Mouse (Mus musculus): Measurements from ENCODE around the gene Boc. TPM values are rescaled to one million over a fixed set of nuclear protein-coding genes. Genes with fewer than 3 reads are reported as not detected.
A peak's percentile ranks its signal among the peaks of the same experiment; 100 is the strongest.

Gene Boc
- polyA plus RNA-seq, 2 experiments, result 0.15 to 0.27 TPM

GRCm38 (mm10) chr16:44485691-44486090, 73.0 kb downstream of the Boc start:
- no peak overlapping the region for H3K27ac ChIP-seq
- ATAC-seq (ENCODE audit: insufficient read depth) (no peak), DNase-seq (ENCODE audit: low read depth in 3 of 3, low spot score in 3 of 3) (no peak)
- no peak overlapping the region for H3K4me2 ChIP-seq (ENCODE audit: low read depth)
- WGBS (ENCODE audit: insufficient replicate concordance), result 71% methylated on average over 8 of the region's 8 CpGs
- H3K27me3 ChIP-seq (ENCODE audit: control insufficient read depth, insufficient read depth, low read length), result no peaks in the 10 kb centered on the region
- no peaks in the 10 kb centered on the region for H3K9me3 ChIP-seq (ENCODE audit: control insufficient read depth, low read length)
- H3K4me3 ChIP-seq (ENCODE audit: insufficient read depth in 1 of 2, low read depth in 2 of 2, low read length in 2 of 2), result no peak overlapping the region
- no peak for TF ChIP-seq CTCF (IDR thresholded peaks at IDR 0.05; ENCODE audit: low read depth)
- no peak for TF ChIP-seq EP300 (IDR thresholded peaks at IDR 0.05; ENCODE audit: low read depth)
- H3K9ac ChIP-seq (replicated peaks), result no peak overlapping the region
- H3K4me1 ChIP-seq (replicated peaks; ENCODE audit: control insufficient read depth in 2 of 2, insufficient read depth in 2 of 2, low read length in 1 of 2), result no peaks in the 10 kb centered on the region
- H3K36me3 ChIP-seq (replicated peaks; ENCODE audit: control insufficient read depth, insufficient read depth, low read depth), result no peaks in the 10 kb centered on the region

- ATAC-seq (ENCODE audit: insufficient read depth) (no peak), DNase-seq (ENCODE audit: low read depth in 3 of 3, low spot score in 3 of 3) (no peak)
- Histone ChIP-seq H3K27me3 (ENCODE audit: control insufficient read depth, insufficient read depth, low read length) (no peaks in the 10 kb centered on the region), H3K4me2 (ENCODE audit: low read depth) (no peak overlapping the region), H3K9ac (replicated peaks) (no peak overlapping the region), H3K4me3 (ENCODE audit: insufficient read depth in 1 of 2, low read depth in 2 of 2, low read length in 2 of 2) (no peak overlapping the region), H3K36me3 (replicated peaks; ENCODE audit: control insufficient read depth, insufficient read depth, low read depth) (no peaks in the 10 kb centered on the region), H3K27ac (no peak overlapping the region), H3K4me1 (replicated peaks; ENCODE audit: control insufficient read depth in 2 of 2, insufficient read depth in 2 of 2, low read length in 1 of 2) (no peaks in the 10 kb centered on the region), H3K9me3 (ENCODE audit: control insufficient read depth, low read length) (no peaks in the 10 kb centered on the region)
- no peak for TF ChIP-seq EP300 (IDR thresholded peaks at IDR 0.05; ENCODE audit: low read depth)
- TF ChIP-seq CTCF (IDR thresholded peaks at IDR 0.05; ENCODE audit: low read depth), result no peak
- WGBS (ENCODE audit: insufficient replicate concordance), result 44% methylated on average over 10 of the region's 10 CpGs
Measured at GRCm38 (mm10) chr16:44484831-44485230, 73.9 kb downstream of the Boc start.

GRCm38 (mm10) chr16:44484079-44484478, 74.6 kb downstream of the Boc start:
- 7% methylated on average over 7 of the region's 7 CpGs for WGBS (ENCODE audit: insufficient replicate concordance)
- ATAC-seq (ENCODE audit: insufficient read depth) (no peak), DNase-seq (ENCODE audit: low read depth in 3 of 3, low spot score in 3 of 3) (peak in 1 of 3 experiments; percentile 10)
- no peaks in the 10 kb centered on the region for H3K27me3 ChIP-seq (ENCODE audit: control insufficient read depth, insufficient read depth, low read length)
- H3K9me3 ChIP-seq (ENCODE audit: control insufficient read depth, low read length), result no peaks in the 10 kb centered on the region
- H3K27ac ChIP-seq, result no peak overlapping the region
- H3K36me3 ChIP-seq (replicated peaks; ENCODE audit: control insufficient read depth, insufficient read depth, low read depth), result no peaks in the 10 kb centered on the region
- H3K4me2 ChIP-seq (ENCODE audit: low read depth), result no peak overlapping the region
- no peak overlapping the region for H3K4me3 ChIP-seq (ENCODE audit: insufficient read depth in 1 of 2, low read depth in 2 of 2, low read length in 2 of 2)
- H3K4me1 ChIP-seq (replicated peaks; ENCODE audit: control insufficient read depth in 2 of 2, insufficient read depth in 2 of 2, low read length in 1 of 2), result no peaks in the 10 kb centered on the region
- TF ChIP-seq CTCF (IDR thresholded peaks at IDR 0.05; ENCODE audit: low read depth), result peak; percentile 90
- no peak for TF ChIP-seq EP300 (IDR thresholded peaks at IDR 0.05; ENCODE audit: low read depth)
- H3K9ac ChIP-seq (replicated peaks), result no peak overlapping the region

DNA sequence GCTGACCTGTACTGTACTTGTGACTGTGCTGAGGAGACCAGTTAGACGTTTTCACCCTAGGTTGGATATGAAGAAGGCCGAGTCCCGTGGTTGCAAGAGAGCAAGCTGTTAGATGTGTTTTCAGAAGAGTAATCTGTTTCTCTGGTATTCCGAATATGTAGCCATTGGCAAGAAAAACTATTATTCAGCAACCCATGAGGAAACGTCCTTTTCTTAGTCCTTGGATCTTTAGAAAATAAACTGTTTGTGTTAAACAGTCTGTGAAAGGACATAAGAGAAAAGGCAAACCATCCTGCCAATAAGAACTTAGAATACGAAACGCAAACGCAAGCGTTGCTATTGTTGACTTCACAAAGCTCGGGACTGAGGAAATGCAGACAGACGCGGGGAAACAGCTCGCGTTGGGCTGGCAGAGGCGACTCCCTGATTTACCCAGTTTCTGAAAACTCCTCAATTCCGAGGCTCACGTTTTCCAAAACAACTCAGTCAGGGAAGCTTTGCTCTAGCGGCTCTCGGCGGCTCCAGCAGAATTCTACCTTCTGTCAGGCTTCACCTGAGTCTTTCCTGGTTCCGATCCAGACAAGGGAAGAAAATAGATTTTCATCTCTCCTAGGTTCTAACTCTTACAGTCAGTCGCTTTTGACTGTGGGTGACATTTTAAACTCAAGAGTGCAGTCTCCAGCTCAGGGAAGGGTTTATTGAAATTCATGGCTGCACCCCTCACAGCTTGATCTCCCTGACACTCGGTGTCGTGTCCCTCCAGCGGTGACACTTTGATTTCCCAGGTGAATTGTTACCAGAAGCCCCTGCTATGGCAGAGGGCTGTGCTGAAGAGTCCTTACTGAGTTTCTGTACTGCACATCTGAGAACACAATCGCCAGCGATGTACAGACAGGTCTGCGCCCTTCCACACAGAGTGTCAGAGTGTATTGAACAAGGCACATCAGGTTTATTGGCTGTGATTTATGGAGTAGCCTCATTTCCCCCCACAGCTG, 76.8 kb downstream of the Boc start:
- no peak overlapping the region for H3K9ac ChIP-seq (replicated peaks)
- no peaks in the 10 kb centered on the region for H3K36me3 ChIP-seq (replicated peaks; ENCODE audit: control insufficient read depth, insufficient read depth, low read depth)
- TF ChIP-seq CTCF (IDR thresholded peaks at IDR 0.05; ENCODE audit: low read depth), result no peak
- no peak for TF ChIP-seq EP300 (IDR thresholded peaks at IDR 0.05; ENCODE audit: low read depth)
- H3K4me1 ChIP-seq (replicated peaks; ENCODE audit: control insufficient read depth in 2 of 2, insufficient read depth in 2 of 2, low read length in 1 of 2), result no peaks in the 10 kb centered on the region
- no peak overlapping the region for H3K4me2 ChIP-seq (ENCODE audit: low read depth)
- no peak for DNase-seq (ENCODE audit: low read depth in 3 of 3, low spot score in 3 of 3)
- 41% methylated on average over 28 of the region's 28 CpGs for WGBS (ENCODE audit: insufficient replicate concordance)
- H3K9me3 ChIP-seq (ENCODE audit: control insufficient read depth, low read length), result no peaks in the 10 kb centered on the region
- H3K4me3 ChIP-seq (ENCODE audit: insufficient read depth in 1 of 2, low read depth in 2 of 2, low read length in 2 of 2), result no peak overlapping the region
- H3K27me3 ChIP-seq (ENCODE audit: control insufficient read depth, insufficient read depth, low read length), result no peaks in the 10 kb centered on the region
- H3K27ac ChIP-seq, result no peak overlapping the region
- no peak for ATAC-seq (ENCODE audit: insufficient read depth)

DNA sequence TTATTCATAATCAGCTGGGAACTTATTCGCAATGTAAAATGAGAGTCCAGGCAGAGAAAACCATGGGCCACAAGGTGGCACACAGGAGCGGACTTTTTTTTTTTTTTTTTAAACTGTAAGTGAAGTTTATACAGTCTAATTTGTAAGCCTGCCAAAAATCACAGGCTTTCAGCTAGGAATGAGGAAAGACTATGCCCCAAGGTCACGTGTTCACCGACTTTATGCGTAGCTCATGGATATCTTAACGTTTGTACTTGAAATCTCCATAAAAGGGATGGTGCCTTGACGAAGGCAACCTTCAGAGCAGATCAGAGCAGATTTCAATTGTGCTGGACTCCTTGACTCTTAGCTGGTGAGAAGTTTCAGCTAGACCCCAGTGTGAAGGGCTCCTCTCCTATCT, 78.1 kb downstream of the Boc start:
- no peak for ATAC-seq (ENCODE audit: insufficient read depth)
- 54% methylated on average over 7 of the region's 7 CpGs for WGBS (ENCODE audit: insufficient replicate concordance)
- Histone ChIP-seq H3K4me1 (replicated peaks; ENCODE audit: control insufficient read depth in 2 of 2, insufficient read depth in 2 of 2, low read length in 1 of 2) (no peaks in the 10 kb centered on the region), H3K27ac (no peak overlapping the region), H3K9me3 (ENCODE audit: control insufficient read depth, low read length) (no peaks in the 10 kb centered on the region), H3K4me3 (ENCODE audit: insufficient read depth in 1 of 2, low read depth in 2 of 2, low read length in 2 of 2) (no peak overlapping the region), H3K9ac (replicated peaks) (no peak overlapping the region), H3K27me3 (ENCODE audit: control insufficient read depth, insufficient read depth, low read length) (no peaks in the 10 kb centered on the region), H3K36me3 (replicated peaks; ENCODE audit: control insufficient read depth, insufficient read depth, low read depth) (no peaks in the 10 kb centered on the region), H3K4me2 (ENCODE audit: low read depth) (no peak overlapping the region)
- no peak for DNase-seq (ENCODE audit: low read depth in 3 of 3, low spot score in 3 of 3)
- TF ChIP-seq CTCF (IDR thresholded peaks at IDR 0.05; ENCODE audit: low read depth), result no peak
- no peak for TF ChIP-seq EP300 (IDR thresholded peaks at IDR 0.05; ENCODE audit: low read depth)
